Mouse (Mus musculus): ENCODE measurements around the gene Pex1.
A peak's percentile ranks its signal among the peaks of the same experiment; 100 is the strongest.
"Not testable (repeated sequence)": the region's sequence is repeated elsewhere in the genome, so short reads cannot be mapped to it uniquely, and the experiment has no call there.

Pex1 gene

GRCm38 (mm10) chr5:3644621-3645020 is 48.8 kb downstream of the Pex1 start:
- DNase-seq (ENCODE audit: low spot score in 2 of 2): no peak

- no peak for DNase-seq (ENCODE audit: low spot score in 2 of 2)
Observed at GRCm38 (mm10) chr5:3645326-3645725, 49.5 kb downstream of the Pex1 start.

GRCm38 (mm10) chr5:3646539-3646938 is 50.7 kb downstream of the Pex1 start:
- DNase-seq (ENCODE audit: low spot score in 2 of 2): no peak

- peak; percentile 18 to 50 for DNase-seq (ENCODE audit: low spot score in 2 of 2)
Observed at GRCm38 (mm10) chr5:3646991-3647707, 51.3 kb downstream of the Pex1 start.

- peak; percentile 75 to 81 for DNase-seq (ENCODE audit: low spot score in 2 of 2)
Observed at GRCm38 (mm10) chr5:3647708-3648121, 51.8 kb downstream of the Pex1 start.

GRCm38 (mm10) chr5:3648206-3648848 is 52.5 kb downstream of the Pex1 start:
- no peak for DNase-seq (ENCODE audit: low spot score in 2 of 2)

GRCm38 (mm10) chr5:3648849-3649210 is 53.0 kb downstream of the Pex1 start:
- no peak for DNase-seq (ENCODE audit: low spot score in 2 of 2)

GRCm38 (mm10) chr5:3650881-3651280 is 55.0 kb downstream of the Pex1 start, which contains the start of gene Tmbim7:
TSS of gene Tmbim7 (plus strand) at chr5:3651181.
- no peak for DNase-seq (ENCODE audit: low spot score in 2 of 2)

- no peak for DNase-seq (ENCODE audit: low spot score in 2 of 2)
Observed at GRCm38 (mm10) chr5:3651621-3652020, 55.8 kb downstream of the Pex1 start.

- DNase-seq (ENCODE audit: low spot score in 2 of 2): not testable (repeated sequence)
Observed at GRCm38 (mm10) chr5:3652903-3653575, 57.2 kb downstream of the Pex1 start.

- DNase-seq (ENCODE audit: low spot score in 2 of 2): no peak
Observed at GRCm38 (mm10) chr5:3653801-3654200, 57.9 kb downstream of the Pex1 start.

- DNase-seq (ENCODE audit: low spot score in 2 of 2): no peak
Observed at GRCm38 (mm10) chr5:3657085-3657484, 61.2 kb downstream of the Pex1 start, which contains the start of gene Gatad1. TSS of gene Gatad1 (minus strand) at chr5:3657185.

- no peak for DNase-seq (ENCODE audit: low spot score in 2 of 2)
Observed at GRCm38 (mm10) chr5:3665225-3665624, 69.4 kb downstream of the Pex1 start.

GRCm38 (mm10) chr5:3666585-3666984 is 70.7 kb downstream of the Pex1 start:
- DNase-seq (ENCODE audit: low spot score in 2 of 2): no peak

GRCm38 (mm10) chr5:3669938-3670554 is 74.2 kb downstream of the Pex1 start:
- DNase-seq (ENCODE audit: low spot score in 2 of 2): no peak
